Mouse (Mus musculus) embryonic facial prominence, embryonic 12.5 days (tissue): Measurements from ENCODE around the gene Enah. TPM values are rescaled to one million over a fixed set of nuclear protein-coding genes. Genes with fewer than 3 reads are reported as not detected.

Source experiments
- ATAC-seq: fragments of 200-750 bp; cut with Nextera tagmentation; 2 replicates; pipeline ENCODE4 v1.8.0; 2017; ENCODE audit not compliant: insufficient number of reproducible peaks, insufficient read depth, low FRiP score, low TSS enrichment
- H3K27ac ChIP-seq: fragments of 300-500 bp; sonication (generic); 2 replicates; pipeline ENCODE4 v1.5.1; 2016; ENCODE audit warnings: mild to moderate bottlenecking
- H3K27me3 ChIP-seq: fragments of 300-500 bp; sonication (generic); 2 replicates; pipeline ENCODE4 v1.6.1; 2016; ENCODE audit warnings: mild to moderate bottlenecking, moderate library complexity
- H3K36me3 ChIP-seq: fragments of 300-500 bp; sonication (generic); 2 replicates; pipeline ENCODE4 v1.6.1; 2016; ENCODE audit warnings: mild to moderate bottlenecking
- H3K4me1 ChIP-seq: fragments of 300-500 bp; sonication (generic); 2 replicates; pipeline ENCODE4 v1.6.1; 2016
- H3K4me2 ChIP-seq: fragments of 300-500 bp; sonication (generic); replicated peaks from 2 replicates; pipeline ENCODE4 v1.6.1; 2016; ENCODE audit warnings: mild to moderate bottlenecking, moderate library complexity
- H3K4me3 ChIP-seq: fragments of 300-500 bp; sonication (generic); 2 replicates; pipeline ENCODE4 v1.5.1; 2016; ENCODE audit warnings: mild to moderate bottlenecking
- H3K9ac ChIP-seq: fragments of 300-500 bp; sonication (generic); 2 replicates; pipeline ENCODE4 v1.6.1; 2016; ENCODE audit warnings: mild to moderate bottlenecking, moderate library complexity
- H3K9me3 ChIP-seq: fragments of 300-500 bp; sonication (generic); 2 replicates; pipeline ENCODE4 v1.6.1; 2016; ENCODE audit warnings: mild to moderate bottlenecking, moderate library complexity
- WGBS: fragments of 180-500 bp; shearing (Covaris S2); methylation state at CpG from one replicate; pipeline ENCODE4 v1.1.7; 2016; 5-methylcytosine and 5-hydroxymethylcytosine counted together
- polyA plus RNA-seq: library from polyadenylated mRNA; unstranded; fragments of >200 nt; fragmentation: Nextera tagmentation; extraction: Ambion mirVana; gene quantifications from 2 replicates; pipeline ENCODE4 v1.2.1, GENCODE M21; 2016

The Enah gene
- polyA plus RNA-seq, 1 experiment from 2014 or later = 36.5 TPM

DNA sequence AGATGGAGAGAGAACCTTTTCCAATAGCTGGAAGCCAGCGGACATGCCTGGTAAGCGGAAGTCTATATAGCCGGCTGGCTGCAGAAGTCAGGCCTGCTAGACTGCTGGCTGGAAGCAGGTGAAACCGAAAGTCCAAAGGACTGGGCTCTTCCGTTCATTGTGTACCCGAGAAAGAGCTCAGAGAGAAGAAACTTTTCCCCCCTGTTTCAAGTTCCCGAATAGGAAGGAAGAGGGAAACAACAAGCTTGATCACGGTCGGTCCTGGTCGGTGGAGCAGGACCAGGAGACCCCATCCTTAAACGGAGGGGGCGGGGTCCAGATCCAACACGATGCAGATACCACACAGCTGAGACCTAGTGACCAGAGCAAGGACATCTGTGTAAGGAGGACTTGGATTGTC is 167.3 kb downstream of the Enah start:
- no peaks in the 10 kb centered on the region for H3K36me3 ChIP-seq
- H3K9me3 ChIP-seq = no peaks in the 10 kb centered on the region
- H3K27ac ChIP-seq = no peak overlapping the region
- H3K9ac ChIP-seq = no peak overlapping the region
- H3K27me3 ChIP-seq = no peaks in the 10 kb centered on the region
- no peak overlapping the region for H3K4me3 ChIP-seq
- no peak overlapping the region for H3K4me2 ChIP-seq
- no peak for ATAC-seq
- 52% methylated on average over 13 of the region's 13 CpGs for WGBS
- H3K4me1 ChIP-seq = peaks cover 8% of the 10 kb centered on the region

DNA sequence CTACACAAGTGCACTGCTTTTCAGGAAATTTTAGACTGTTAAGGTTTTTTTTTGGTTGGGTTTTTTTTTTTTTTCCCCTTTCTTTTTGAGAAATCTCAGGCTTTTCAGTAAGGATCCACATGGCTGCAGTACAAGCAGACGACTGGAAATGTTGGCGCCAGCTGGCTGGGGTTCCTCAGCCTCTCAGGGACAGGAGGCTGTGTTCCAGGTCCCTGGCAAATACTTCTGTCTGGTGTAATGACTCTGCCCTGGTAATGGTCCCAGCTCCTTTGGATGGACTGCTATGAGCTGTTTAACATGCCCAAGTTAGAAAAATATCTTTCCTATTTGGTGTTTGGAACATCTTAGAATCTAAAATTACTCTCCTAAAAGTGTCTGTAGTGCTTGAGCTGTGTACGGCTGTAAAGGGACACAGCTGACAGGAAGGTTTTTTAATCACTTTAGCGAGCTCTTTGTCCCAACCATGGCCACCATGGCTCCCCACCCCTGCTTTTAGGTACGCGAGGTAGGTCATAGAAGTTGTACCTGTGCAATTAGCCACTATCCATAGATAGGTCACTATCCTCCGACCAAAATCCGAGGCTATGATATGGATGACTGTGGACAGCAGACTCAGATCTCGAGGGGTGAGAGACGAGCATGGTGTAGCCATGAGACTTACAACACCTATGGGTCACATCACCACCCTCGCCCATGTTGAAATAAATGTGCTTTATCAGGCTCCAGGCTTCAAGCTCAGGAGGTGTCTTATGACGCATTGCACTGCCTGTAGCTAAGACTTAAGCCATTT is 168.1 kb downstream of the Enah start:
- no peaks in the 10 kb centered on the region for H3K9me3 ChIP-seq
- no peak for ATAC-seq
- WGBS = 83% methylated on average over 12 of the region's 12 CpGs

GRCm38 (mm10) chr1:181850441-181850840 is 169.3 kb downstream of the Enah start:
- no peak overlapping the region for H3K9ac ChIP-seq
- ATAC-seq = no peak
- no peak overlapping the region for H3K4me3 ChIP-seq
- no peak overlapping the region for H3K27ac ChIP-seq
- no peaks in the 10 kb centered on the region for H3K36me3 ChIP-seq
- H3K4me2 ChIP-seq = no peak overlapping the region
- H3K9me3 ChIP-seq = no peaks in the 10 kb centered on the region
- 45% methylated on average over 4 of the region's 4 CpGs for WGBS
- H3K27me3 ChIP-seq = no peaks in the 10 kb centered on the region
- H3K4me1 ChIP-seq = peaks cover 8% of the 10 kb centered on the region

More for the DNA sequence above, 168.1 kb downstream of the Enah start:
- no peak overlapping the region for H3K4me2 ChIP-seq
- H3K9ac ChIP-seq = no peak overlapping the region
- H3K4me3 ChIP-seq = no peak overlapping the region
- peaks cover 8% of the 10 kb centered on the region for H3K4me1 ChIP-seq
- H3K27me3 ChIP-seq = no peaks in the 10 kb centered on the region
- no peaks in the 10 kb centered on the region for H3K36me3 ChIP-seq
- H3K27ac ChIP-seq = no peak overlapping the region

DNA sequence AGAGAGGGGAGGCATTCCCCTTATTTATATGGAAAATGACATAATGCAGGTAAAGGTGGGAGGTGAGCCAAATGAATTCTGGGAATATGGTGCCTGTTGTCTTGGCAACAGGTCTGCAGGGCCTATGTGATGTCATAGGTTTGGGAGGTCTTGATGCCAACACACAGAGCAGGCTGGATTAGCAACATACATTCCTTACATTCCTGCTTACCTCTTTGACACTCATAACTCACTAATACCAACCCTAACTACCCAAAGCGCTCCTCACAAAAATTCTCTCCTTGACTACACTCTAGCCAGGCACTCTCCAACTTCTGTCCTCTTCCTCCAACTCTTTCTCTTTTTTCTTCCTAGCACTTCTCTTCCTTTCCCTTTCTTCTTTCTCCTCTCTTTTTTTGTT is 171.6 kb downstream of the Enah start:
- no peak overlapping the region for H3K27ac ChIP-seq
- no peaks in the 10 kb centered on the region for H3K27me3 ChIP-seq
- H3K9me3 ChIP-seq = no peaks in the 10 kb centered on the region
- H3K4me1 ChIP-seq = peaks cover 3% of the 10 kb centered on the region
- 64% methylated on average over 1 of the region's 1 CpGs for WGBS
- H3K4me3 ChIP-seq = no peak overlapping the region
- no peak for ATAC-seq
- H3K9ac ChIP-seq = no peak overlapping the region
- H3K4me2 ChIP-seq = no peak overlapping the region
- H3K36me3 ChIP-seq = no peaks in the 10 kb centered on the region

GRCm38 (mm10) chr1:181847396-181847795 is 172.4 kb downstream of the Enah start:
- Histone ChIP-seq H3K9me3 (no peaks in the 10 kb centered on the region), H3K4me3 (no peak overlapping the region), H3K9ac (no peak overlapping the region), H3K27me3 (no peaks in the 10 kb centered on the region), H3K36me3 (no peaks in the 10 kb centered on the region), H3K27ac (no peak overlapping the region), H3K4me1 (no peaks in the 10 kb centered on the region), H3K4me2 (no peak overlapping the region)
- WGBS = 90% methylated on average over 3 of the region's 3 CpGs
- ATAC-seq = no peak

Other genes starting within 250 kb of the Enah start
- 118 and 123 TPM in 2 replicates for gene Lbr, start 176.9 kb downstream of the Enah start, polyA plus RNA-seq
- 166 and 167 TPM in 2 replicates for gene Srp9, start 104.7 kb upstream of the Enah start, polyA plus RNA-seq
- gene Vmn1r1, start 144.5 kb upstream of the Enah start, polyA plus RNA-seq = not detected in 2 replicates